Mouse (Mus musculus) neutrophil, adult 5-6 weeks (primary cell): ENCODE data around the gene 4930583I09Rik. TPM values are rescaled to one million over a fixed set of nuclear protein-coding genes. Genes with fewer than 3 reads are reported as not detected.

ENCODE experiments used
- ATAC-seq: fragments of 151-379, 151-347 bp; 2 replicates; pipeline ENCODE4 v1.8.0; 2017; ENCODE audit warnings: mild to moderate bottlenecking, moderate TSS enrichment; ENCODE audit not compliant: insufficient number of reproducible peaks, poor library complexity, low FRiP score, severe bottlenecking; ENCODE audit errors: extremely low read depth
- total RNA-seq: library from RNA; stranded (forward); fragments of 200-1000 nt; gene quantifications from 2 replicates; pipeline ENCODE4 v1.2.3, GENCODE M21; 2017

The 4930583I09Rik gene
- total RNA-seq = not detected in 2 replicates

DNA sequence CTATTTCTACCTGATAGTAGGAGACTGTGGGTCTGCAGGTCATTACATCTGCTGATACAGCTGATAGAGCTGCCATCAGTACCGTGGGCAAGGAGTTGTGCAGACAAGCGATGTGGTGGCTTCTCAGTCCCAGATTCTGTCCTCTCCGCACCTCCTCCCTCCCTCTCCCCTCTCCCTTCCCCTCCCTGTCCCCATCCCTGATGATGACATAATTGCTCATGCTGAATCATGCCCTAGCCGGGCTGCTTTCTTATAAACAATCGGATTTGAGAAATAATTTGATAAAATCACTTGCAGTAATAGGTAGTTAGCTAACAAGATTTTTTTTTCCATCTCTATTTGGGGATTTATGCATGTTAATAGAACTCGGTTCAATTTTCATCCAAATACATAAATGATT is at the start of gene 4930583I09Rik:
Gene 4930583I09Rik, minus strand, starts transcription at position 144 of the 400 bp plus-strand sequence.
- no peak for ATAC-seq

DNA sequence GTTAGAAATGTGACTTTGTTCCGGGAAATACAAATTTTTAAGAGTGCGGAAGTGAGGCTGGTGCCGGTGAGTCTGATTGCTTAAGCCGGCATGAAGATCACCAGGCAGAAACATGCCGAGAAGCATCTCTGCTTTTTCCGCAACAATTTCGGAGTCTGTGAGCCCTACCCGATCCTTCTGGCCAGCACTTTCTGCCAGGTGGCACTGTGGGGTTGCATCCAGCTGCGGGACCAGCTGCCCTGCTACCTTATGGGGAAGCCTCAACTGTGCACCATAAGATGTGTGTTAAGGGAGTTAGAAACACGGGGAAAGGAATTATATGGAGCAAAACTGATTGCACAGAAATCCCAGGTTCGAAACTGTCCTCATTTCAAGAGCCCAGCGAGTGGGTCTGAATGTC is 40.2 kb upstream of the 4930583I09Rik start:
- ATAC-seq = no peak

- peak; percentile 95 for ATAC-seq
These were observed 37.8 kb upstream of the 4930583I09Rik start for GRCm38 (mm10) chr17:64873651-64874072.

- ATAC-seq = no peak
These were observed 27.9 kb upstream of the 4930583I09Rik start for GRCm38 (mm10) chr17:64863817-64864216.

GRCm38 (mm10) chr17:64860963-64861362 is 25.1 kb upstream of the 4930583I09Rik start:
- ATAC-seq = no peak

- no peak for ATAC-seq
These were observed 23.0 kb upstream of the 4930583I09Rik start for GRCm38 (mm10) chr17:64858848-64859247.

DNA sequence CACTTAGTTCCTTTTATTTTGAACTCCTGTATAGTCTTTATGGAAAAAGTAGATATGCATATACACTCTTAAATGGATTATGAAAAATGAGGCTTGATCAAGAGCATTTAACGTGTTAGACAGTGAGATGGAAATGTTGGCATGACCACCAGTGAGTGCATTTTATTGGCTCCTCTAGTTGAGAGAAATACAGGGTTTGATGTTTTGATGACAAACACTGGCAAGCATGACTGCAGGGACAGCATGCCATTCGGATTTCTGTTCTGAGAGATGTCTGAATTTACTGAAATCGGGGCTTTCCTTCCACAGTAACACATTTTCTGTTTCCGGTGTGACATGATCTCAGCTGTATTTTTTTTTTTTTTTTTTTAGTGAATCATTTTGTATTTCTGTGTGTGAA is 12.2 kb upstream of the 4930583I09Rik start:
- ATAC-seq = no peak

- no peak for ATAC-seq
These were observed 10.8 kb upstream of the 4930583I09Rik start for GRCm38 (mm10) chr17:64846654-64847053.

GRCm38 (mm10) chr17:64836892-64837291 is 1.0 kb upstream of the 4930583I09Rik start:
- ATAC-seq = no peak

DNA sequence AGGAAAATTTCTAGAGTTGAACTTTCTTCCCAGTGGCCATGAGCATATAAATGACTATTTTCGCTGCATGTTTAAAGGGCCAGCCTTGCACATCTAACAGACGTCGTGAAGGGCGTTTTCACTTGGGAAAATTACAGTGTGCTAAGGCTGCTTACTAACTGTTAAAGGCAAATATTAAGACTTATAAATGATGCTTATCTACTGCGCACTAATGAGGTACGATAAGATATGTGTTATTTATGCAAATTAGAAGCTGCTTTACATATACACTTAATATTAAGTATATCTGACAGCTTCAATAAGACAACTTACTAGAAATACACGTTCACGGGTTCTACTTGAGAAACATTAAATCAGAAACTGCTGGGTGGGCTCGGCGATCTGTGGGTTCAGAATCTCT is 481 bp upstream of the 4930583I09Rik start:
- ATAC-seq = no peak

GRCm38 (mm10) chr17:64833906-64834490 is 1.9 kb downstream of the 4930583I09Rik start:
- no peak for ATAC-seq

DNA sequence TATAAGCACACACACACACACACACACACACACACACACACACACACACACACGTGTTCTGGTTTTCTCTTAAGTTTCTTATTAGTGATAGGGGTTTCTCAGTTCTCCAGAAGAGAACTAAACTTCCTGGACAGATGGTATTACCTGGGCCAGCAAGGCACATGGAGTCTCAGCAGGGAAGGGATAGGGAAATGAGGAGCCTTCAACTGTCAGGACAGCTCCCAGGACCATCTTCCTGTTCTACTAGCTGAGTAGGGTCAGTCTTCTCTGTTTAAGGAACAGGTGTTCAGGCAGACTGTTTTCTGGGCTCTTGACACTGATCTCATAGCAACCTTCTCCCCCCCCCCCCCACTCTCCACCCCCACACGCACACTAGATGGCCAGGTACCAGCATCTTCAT is 2.8 kb downstream of the 4930583I09Rik start:
- no peak for ATAC-seq

DNA sequence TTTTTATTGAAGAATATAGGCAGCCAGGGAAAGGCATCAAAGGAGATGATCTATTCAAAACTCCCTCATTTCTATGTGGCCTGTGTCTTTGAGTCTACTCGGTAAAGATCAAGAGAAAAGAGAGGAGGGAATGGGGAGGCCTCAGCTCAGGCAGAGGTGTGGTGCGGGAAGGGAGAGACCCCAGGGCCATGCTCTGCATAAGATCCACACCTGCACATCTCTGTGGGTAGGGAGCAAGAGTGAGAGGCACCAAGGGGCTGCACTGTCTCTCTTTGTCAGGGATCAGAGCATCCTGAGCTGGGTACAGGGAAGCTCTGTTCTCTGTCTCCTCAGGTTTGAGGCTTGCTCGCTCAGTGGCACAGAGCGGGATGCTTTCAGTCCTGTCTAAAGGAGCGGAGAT is 8.4 kb downstream of the 4930583I09Rik start:
- ATAC-seq = no peak

DNA sequence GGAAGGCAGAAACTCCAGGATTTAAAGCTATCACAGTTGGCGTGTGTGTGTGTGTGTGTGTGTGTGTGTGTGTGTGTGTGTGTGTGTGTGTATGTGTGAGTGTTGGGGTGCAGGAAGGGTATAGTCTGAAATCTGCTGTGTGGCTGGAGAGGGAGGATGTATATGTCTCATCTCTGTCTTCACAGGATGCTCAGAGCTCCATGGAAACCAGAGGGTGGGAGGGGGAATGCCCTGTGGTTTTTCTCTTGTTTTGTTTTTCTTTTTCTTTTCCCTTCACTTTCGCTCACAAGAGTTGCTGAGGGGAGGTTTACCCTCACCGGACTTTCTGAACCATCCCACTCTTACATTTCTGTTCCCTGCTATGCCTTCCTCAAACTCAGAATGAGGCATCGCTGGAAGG is 9.0 kb downstream of the 4930583I09Rik start:
- no peak for ATAC-seq

- ATAC-seq = no peak
These were observed 13.3 kb downstream of the 4930583I09Rik start for GRCm38 (mm10) chr17:64822561-64822960.

DNA sequence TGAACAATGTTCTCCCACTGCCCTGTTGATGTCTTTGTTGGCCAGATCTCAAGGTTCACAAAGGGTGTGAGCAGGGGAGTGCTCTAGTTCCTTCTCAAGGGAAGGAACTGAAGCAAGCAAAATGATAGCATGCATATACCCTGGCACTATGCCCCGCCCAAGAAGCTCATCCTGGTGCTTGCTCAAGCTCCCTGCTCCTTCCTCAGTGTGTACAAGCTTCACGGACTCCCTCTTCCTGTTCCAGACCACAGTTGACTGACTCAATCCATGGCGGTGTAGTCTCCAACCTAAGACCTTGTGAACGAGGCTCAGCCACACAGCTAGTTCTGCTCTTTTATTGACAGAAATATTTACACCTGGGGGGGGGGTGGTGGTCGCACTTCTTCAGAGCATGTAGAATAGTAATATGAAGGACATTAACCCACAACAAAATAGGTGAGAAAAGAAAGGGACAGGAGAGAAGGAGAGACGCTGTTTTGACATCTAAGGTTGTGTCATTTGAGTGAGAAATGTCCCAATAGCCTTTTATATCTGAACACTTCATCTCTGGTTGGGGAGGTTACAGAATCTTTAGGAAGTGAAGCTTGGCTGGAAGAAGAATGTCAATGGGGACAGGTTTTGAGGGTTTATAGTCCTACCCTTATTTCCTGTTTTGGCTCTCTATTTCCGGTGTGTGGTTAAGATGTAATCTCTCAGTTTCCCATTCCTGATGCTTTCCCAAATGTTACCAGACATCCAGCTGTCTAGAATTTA is 14.9 kb downstream of the 4930583I09Rik start:
- peak; percentile 41 for ATAC-seq

DNA sequence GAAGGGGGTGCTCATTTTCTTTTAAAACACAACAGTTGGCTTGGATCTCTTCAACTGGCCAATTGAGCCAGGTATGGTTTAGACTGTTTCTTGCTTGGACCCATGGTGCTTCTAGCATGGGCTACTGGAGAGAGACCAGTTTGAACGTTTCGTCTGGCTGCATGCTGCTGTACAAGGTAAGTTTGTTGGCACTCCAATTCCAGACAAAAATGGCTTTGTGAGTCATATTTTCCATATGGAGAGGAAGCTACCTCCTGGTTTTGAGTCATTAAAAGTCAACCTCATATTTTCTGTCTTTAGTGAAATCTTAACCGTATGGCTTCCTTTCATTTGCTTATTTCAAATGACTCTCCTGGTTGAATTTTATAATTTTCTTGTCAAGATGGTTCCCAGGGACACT is 19.6 kb downstream of the 4930583I09Rik start:
- ATAC-seq = no peak

- ATAC-seq = no peak
These were observed 20.1 kb downstream of the 4930583I09Rik start for GRCm38 (mm10) chr17:64815806-64816205.

GRCm38 (mm10) chr17:64813568-64813967 is 22.3 kb downstream of the 4930583I09Rik start:
- no peak for ATAC-seq

DNA sequence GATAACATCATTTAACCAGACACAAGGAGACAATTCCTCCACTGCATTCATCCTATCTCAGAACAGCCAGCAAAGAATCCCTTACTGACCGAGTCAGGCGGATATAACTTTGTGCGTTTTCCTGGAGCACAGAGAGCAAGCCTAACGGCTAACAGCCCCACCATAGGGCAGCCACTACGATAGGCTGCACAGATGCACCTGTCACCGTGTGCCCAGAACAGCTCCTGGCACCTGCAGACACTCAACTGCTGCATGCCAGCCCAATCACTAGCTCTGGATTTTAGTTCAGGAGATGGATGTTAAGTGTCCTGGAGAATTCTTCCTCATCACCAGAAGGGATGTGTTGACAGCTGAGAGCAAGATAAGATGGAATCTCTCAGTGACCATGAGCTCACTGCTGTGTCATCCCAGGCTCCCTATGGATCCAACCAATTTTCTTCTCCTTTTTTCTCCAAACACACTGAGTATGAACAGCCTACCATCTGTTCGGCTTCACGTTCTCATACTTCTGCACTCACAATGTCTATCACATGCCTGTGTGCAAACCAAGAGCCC is 29.8 kb downstream of the 4930583I09Rik start:
- ATAC-seq = no peak
